Mouse (Mus musculus) megakaryocyte, embryonic 14.5 days (primary cell): ENCODE measurements at regions not wholly inside any gene's neighbourhood (a gene's known extent, or its start where the extent isn't known, plus 50 kb on each side); places are given as distances from the start of the nearest gene placed in this dataset.

Experiments
- H3K27me3 ChIP-seq: replicated peaks from 2 replicates; pipeline ENCODE3; 2012; ENCODE audit warnings: inconsistent platforms
- H3K36me3 ChIP-seq: replicated peaks from 2 replicates; pipeline ENCODE3; 2012; ENCODE audit warnings: low read length, inconsistent platforms, mixed read lengths
- H3K4me1 ChIP-seq: 2 replicates; pipeline ENCODE4 v1.6.1; 2012; ENCODE audit warnings: inconsistent platforms
- H3K4me3 ChIP-seq: replicated peaks from 2 replicates; pipeline ENCODE3; 2012; ENCODE audit warnings: moderate library complexity, mild to moderate bottlenecking, inconsistent platforms
- H3K9me3 ChIP-seq: 2 replicates; pipeline ENCODE4 v1.6.1; 2012; ENCODE audit warnings: inconsistent platforms
- FLI1 ChIP-seq: IDR thresholded peaks from 2 replicates; pipeline ENCODE4 v1.6.1; 2012; ENCODE audit warnings: low read length, inconsistent platforms, mixed read lengths
- GATA1 ChIP-seq: IDR thresholded peaks from 3 replicates; pipeline ENCODE4 v1.6.1; 2012; ENCODE audit warnings: mixed read lengths, low read length, inconsistent platforms, borderline replicate concordance

DNA sequence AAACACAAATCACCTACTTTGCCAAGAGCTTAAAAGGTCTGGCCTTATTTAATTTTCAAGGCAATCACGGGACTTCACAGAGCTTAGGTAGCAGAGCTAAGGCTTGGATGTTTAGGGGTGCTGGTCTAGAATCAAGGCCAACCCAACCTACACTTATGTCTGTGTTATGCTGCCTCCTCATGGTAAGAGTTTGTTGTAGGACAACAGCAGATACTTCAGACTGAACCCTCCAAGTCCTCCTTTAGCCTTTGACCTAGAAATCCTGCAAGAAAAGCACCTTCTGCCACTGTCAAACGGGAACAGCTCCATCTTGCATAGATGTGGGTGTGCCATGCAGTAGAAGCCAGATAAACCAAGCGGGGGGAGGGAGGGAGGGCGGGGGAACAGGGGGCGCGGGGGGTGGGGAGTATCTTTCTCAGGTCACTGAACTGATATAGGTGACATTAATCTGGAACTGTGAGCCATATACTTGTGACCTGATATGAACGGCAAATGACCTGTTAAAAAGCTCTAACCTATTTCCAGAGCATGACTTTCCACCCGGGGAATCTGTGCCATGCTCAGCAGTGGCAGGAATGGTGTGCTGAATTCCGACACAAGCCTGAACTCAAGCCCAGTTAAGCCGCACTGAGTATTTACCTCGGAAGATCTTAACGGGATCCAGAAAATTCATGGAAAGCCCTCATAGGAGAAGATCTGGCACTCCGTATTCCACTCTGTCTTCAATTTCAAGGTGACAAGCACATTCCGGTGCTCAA lies 838.3 kb downstream of the Gsdmc2 start:
- Histone ChIP-seq H3K4me3 (no peak overlapping the region), H3K9me3 (no peaks in the 10 kb centered on the region), H3K4me1 (no peaks in the 10 kb centered on the region), H3K36me3 (no peaks in the 10 kb centered on the region), H3K27me3 (no peaks in the 10 kb centered on the region)
- TF ChIP-seq FLI1 (no peak), GATA1 (no peak)

DNA sequence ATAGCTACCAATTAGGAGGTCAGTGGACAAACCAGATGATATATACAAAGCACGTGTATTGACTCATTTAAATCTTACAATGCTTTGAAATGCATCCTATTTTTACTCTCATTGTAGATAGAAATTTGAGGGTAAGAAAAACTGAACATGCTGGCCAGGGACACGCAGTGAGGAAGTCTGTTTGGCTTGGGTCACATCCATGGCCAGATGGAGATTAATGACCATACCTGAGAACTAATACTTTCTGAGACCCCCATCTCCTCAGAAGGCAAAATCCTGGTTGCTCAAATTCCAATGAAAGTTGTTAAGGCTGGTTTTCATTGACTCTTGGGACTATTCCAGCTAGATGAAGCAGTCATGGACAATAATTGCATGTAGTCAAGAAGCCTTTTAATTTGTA lies 850.3 kb downstream of the Gsdmc2 start:
- TF ChIP-seq FLI1 (no peak), GATA1 (no peak)
- H3K9me3 ChIP-seq = no peaks in the 10 kb centered on the region
- no peak overlapping the region for H3K4me3 ChIP-seq
- no peaks in the 10 kb centered on the region for H3K36me3 ChIP-seq
- peaks cover 7% of the 10 kb centered on the region; the same call in 1 of the 2 replicates for H3K4me1 ChIP-seq
- no peaks in the 10 kb centered on the region for H3K27me3 ChIP-seq

DNA sequence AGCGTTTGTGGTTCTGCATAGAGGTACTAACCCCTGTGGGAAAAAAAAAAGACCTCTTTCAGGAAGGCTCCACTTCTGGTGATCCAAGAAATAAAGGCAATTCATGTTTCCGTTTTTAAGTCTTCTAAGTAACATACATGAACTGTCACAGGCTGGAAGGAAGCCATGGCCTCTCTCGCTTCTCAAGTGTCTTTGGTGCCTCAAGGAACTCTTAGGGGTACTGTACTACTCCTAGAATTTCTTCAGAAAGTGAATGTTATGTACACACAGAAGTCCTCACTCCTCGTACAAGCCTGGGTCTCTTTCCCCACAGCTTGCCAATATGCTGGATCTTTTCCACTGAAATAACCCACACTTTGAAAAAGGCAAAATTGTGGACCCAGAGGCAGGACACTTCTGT lies 858.1 kb downstream of the Gsdmc2 start:
- Histone ChIP-seq H3K36me3 (no peaks in the 10 kb centered on the region), H3K27me3 (no peaks in the 10 kb centered on the region), H3K4me3 (no peak overlapping the region), H3K4me1 (no peaks in the 10 kb centered on the region), H3K9me3 (no peaks in the 10 kb centered on the region)
- TF ChIP-seq GATA1 = no peak
- TF ChIP-seq FLI1 = no peak

DNA sequence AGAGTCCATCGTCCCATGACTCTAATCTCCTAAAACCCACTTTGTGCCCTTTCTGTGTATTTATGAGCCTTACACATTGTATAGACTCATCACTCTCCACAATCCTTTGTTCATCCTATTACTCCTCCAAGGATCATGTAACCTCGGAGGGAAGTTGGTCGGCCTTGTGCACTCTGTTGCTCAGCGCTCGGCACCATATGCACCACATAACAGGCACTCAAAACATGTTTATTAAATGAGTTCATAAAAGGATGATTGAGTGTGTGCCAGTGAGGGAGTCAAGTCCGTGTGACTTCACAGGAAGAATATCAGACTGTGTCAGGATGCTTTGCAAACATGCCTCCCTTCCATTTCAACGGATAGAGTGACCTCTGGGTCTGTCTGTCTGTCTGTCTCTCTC lies 858.8 kb downstream of the Gsdmc2 start:
- H3K27me3 ChIP-seq = no peaks in the 10 kb centered on the region
- no peaks in the 10 kb centered on the region for H3K9me3 ChIP-seq
- H3K4me1 ChIP-seq = no peaks in the 10 kb centered on the region
- no peak for TF ChIP-seq FLI1
- no peak for TF ChIP-seq GATA1
- H3K36me3 ChIP-seq = no peaks in the 10 kb centered on the region
- H3K4me3 ChIP-seq = no peak overlapping the region

DNA sequence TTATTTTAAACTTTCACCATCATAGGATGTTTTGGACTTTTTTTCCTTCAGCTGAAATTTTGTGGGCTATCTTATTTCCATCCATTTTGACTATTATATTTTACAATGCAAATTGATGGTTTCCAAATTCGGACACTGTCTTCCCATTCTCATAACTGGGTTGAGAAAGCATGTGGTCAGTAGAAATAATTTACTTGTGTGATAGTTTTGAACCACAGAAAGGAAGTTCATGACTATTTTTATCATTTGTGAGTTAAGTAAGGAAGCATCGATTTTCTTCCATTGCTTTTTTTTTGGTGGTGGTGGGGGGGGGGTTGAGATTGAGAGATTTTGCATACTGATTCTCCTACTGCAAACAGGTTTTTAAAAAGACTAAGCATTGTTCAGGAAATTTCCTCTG lies 874.4 kb downstream of the Gsdmc2 start:
- H3K4me1 ChIP-seq = no peaks in the 10 kb centered on the region; the same call in 1 of the 2 replicates

DNA sequence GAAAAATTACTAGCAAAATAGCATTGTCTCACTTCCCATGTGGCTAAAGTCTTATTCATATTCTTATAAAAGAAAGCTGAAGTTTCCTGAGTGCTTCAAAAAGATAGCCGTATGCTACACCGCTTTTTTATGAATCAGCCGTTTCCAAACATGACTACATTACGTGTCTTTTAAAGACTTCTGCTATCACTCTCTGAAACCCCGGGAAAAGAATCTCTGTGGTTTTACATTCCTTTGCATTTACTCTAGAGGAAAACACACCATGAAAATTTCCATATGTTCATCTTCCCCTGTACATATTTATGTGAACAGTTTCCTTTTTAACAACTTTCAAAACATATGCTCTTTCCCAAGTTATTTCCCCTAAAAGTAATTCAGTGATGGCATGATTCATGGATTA lies 882.3 kb downstream of the Gsdmc2 start:
- Histone ChIP-seq H3K27me3 (no peaks in the 10 kb centered on the region), H3K4me3 (no peak overlapping the region), H3K4me1 (no peaks in the 10 kb centered on the region), H3K36me3 (no peaks in the 10 kb centered on the region), H3K9me3 (no peaks in the 10 kb centered on the region)
- TF ChIP-seq GATA1 (no peak), FLI1 (no peak)

More for the DNA sequence above, 874.4 kb downstream of the Gsdmc2 start:
- TF ChIP-seq FLI1 (no peak), GATA1 (no peak)
- Histone ChIP-seq H3K36me3 (no peaks in the 10 kb centered on the region), H3K9me3 (no peaks in the 10 kb centered on the region), H3K27me3 (no peaks in the 10 kb centered on the region), H3K4me3 (no peak overlapping the region)

DNA sequence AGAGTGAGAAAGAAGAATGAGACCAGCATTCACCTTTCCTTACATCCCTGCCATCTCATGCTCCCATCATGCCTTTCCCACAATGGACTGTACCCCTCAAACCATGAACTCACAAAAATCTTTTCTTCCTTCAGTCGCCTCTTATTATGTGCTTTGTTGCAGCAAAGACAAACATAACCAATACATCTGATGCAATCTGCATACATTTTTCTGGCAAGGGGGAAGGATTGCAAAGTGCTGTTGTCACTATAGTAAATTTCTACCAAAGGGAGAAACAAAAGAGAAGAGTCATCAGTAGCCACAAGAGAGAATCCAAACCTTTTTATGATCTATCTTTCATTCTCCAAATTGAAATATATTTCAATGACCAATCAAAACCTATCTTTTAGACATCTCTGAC lies 884.4 kb downstream of the Gsdmc2 start:
- H3K4me3 ChIP-seq = no peak overlapping the region
- H3K4me1 ChIP-seq = no peaks in the 10 kb centered on the region
- TF ChIP-seq GATA1 (no peak), FLI1 (no peak)
- H3K36me3 ChIP-seq = no peaks in the 10 kb centered on the region
- no peaks in the 10 kb centered on the region for H3K9me3 ChIP-seq
- H3K27me3 ChIP-seq = no peaks in the 10 kb centered on the region

DNA sequence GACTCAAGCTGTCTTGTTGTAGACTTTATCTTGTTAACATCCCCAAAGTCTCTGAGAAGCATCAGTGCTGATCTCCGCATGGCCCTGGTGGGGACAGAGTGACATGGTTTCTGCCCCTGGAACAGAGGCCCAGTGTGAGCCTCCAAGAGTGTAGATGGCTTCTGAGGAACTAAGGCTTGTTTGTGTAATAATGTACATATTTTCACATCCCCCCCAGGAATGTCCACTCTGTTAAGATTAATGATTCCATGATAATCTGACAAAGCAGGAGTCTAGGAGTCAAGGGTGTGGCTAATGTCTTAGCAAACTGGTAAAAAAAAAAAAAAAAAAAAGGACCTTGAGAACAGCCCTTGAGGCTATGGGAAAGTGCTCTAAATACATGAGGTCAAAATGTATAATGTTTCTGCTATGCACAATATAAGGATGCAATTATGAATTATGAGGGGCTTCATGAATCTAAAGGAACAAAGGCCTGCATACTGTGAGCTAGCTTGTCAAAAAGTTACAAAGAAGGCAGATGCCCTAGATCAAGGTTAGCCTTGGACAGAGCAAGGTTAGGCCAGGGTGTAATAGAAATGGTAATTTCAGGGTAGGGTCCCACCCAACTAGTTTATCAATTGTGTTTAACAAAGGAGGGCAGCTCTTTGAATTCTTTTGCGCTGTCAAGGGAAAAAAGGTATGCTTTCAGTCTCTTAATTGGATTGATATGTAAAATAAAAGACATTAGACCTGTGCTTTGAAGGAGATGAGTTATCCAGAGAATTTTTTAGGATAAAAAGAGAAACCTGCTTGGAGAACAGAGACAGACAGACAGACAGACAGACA lies 886.3 kb downstream of the Gsdmc2 start:
- Histone ChIP-seq H3K9me3 (no peaks in the 10 kb centered on the region), H3K4me3 (no peak overlapping the region), H3K27me3 (no peaks in the 10 kb centered on the region), H3K4me1 (no peaks in the 10 kb centered on the region), H3K36me3 (no peaks in the 10 kb centered on the region)
- TF ChIP-seq GATA1 (no peak), FLI1 (no peak)

DNA sequence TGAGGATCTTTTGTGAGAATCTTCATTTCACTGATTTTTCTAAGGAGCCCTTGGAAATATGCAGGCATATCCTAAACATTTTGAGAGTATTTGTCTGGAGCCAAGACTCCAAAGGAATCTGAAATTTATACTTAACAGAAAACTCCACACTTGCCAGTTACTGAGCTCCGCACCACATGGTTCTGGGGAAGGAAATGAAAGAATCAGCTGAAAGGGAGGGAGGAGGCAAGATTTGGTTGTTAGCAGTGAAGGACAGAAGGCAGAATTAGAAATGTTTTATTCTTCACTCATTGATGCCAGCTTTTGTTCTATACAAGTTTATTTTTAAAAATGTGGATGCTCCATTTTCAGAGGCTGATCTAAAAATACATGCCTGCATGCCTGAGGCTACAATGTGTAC lies 890.1 kb downstream of the Gsdmc2 start:
- Histone ChIP-seq H3K4me1 (no peaks in the 10 kb centered on the region), H3K27me3 (no peaks in the 10 kb centered on the region), H3K36me3 (no peaks in the 10 kb centered on the region), H3K4me3 (no peak overlapping the region), H3K9me3 (no peaks in the 10 kb centered on the region)
- TF ChIP-seq FLI1 (no peak), GATA1 (no peak)

DNA sequence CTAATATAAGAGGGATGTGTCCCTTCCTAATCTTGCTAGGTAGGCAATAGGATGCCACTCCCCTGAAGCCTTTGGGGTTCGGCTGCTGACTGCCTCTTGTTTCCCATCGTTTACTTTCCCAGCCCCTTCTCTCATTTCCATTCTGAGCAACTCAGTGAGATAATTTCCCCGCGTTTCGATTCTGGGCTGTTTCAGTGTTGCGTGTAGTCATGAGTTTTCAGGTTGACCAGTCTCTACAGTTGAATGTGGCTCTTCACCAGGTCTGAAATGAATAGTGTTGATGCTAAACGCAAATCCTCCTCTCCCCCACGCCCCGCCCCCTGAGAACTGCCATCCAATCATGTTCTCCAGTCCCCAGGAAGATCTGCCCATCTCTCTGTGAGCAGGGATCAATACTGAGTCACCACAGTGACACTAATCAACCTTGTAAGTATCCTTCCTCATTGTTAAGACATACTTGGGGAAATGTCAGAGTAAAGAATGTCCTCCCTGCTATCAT lies 890.6 kb downstream of the Gsdmc2 start:
- H3K36me3 ChIP-seq = no peaks in the 10 kb centered on the region
- no peaks in the 10 kb centered on the region for H3K9me3 ChIP-seq
- no peaks in the 10 kb centered on the region for H3K27me3 ChIP-seq
- no peaks in the 10 kb centered on the region for H3K4me1 ChIP-seq
- no peak overlapping the region for H3K4me3 ChIP-seq
- TF ChIP-seq FLI1 = no peak
- no peak for TF ChIP-seq GATA1
